Mouse (Mus musculus): ENCODE data around the gene Lamtor2. TPM values are rescaled to one million over a fixed set of nuclear protein-coding genes. Genes with fewer than 3 reads are reported as not detected.

Gene Lamtor2
- total and polyA plus RNA-seq, 3 experiments: 125 to 188 TPM; not detected in 1

DNA sequence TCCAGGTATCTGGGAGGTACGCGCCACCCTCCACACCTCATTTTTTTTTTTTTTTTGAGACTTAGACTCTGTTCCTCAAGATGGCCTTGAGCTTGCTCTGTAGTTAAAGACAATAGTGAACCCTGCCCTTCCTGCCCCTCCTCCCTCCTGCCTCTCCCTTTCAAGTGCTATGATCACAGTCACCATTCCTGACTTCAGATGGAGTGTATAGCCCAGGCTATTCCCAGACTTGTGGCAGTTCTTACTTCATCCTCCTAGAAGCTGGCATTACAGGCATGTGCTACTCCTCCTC is 37.8 kb downstream of the Lamtor2 start:
- no peaks in the 10 kb centered on the region for H3K27me3 ChIP-seq (ENCODE audit: control insufficient read depth in 1 of 2, insufficient read depth in 2 of 2, low read length in 2 of 2)
- no peak overlapping the region for H3K27ac ChIP-seq (ENCODE audit: control insufficient read depth, low read depth, low read length)
- no peak overlapping the region for H3K9ac ChIP-seq (ENCODE audit: control insufficient read depth, low read depth, low read length, poor library complexity, severe bottlenecking)
- H3K9me3 ChIP-seq (replicated peaks; ENCODE audit: insufficient read depth, low read length): no peaks in the 10 kb centered on the region
- no peak overlapping the region for H3K4me3 ChIP-seq (ENCODE audit: control insufficient read depth in 1 of 2, insufficient read depth in 1 of 2, low read depth in 2 of 2, low read length in 2 of 2)
- H3K36me3 ChIP-seq (ENCODE audit: control insufficient read depth in 1 of 2, insufficient read depth in 2 of 2, low read length in 2 of 2): peaks cover 0 to 39% of the 10 kb centered on the region in 2 experiments; a peak in 2 of 4 replicates
- peaks cover 26 to 47% of the 10 kb centered on the region in 2 experiments for H3K4me1 ChIP-seq (ENCODE audit: control insufficient read depth in 1 of 2, insufficient read depth in 2 of 2, low read length in 2 of 2)
- DNase-seq (ENCODE audit: low read depth, low spot score): no peak
- H3K79me2 ChIP-seq (ENCODE audit: control insufficient read depth, insufficient read depth, low read length, poor library complexity): no peaks in the 10 kb centered on the region
- no peak for TF ChIP-seq MEF2A (IDR thresholded peaks at IDR 0.05; ENCODE audit: extremely low read depth, insufficient replicate concordance, low read depth, low read length, poor library complexity, severe bottlenecking)
- no peak for TF ChIP-seq USF2 (IDR thresholded peaks at IDR 0.05; ENCODE audit: borderline replicate concordance in 1 of 2, insufficient read depth in 1 of 2, low read depth in 1 of 2, low read length in 2 of 2)
- TF ChIP-seq GATA1 (IDR thresholded peaks at IDR 0.05; ENCODE audit: low read depth, low read length): no peak
- no peak for TF ChIP-seq MYB (IDR thresholded peaks at IDR 0.05; ENCODE audit: low read depth, low read length)
- TF ChIP-seq EP300 (IDR thresholded peaks at IDR 0.05; ENCODE audit: low read depth in 1 of 2, low read length in 2 of 2): no peak

GRCm38 (mm10) chr3:88514231-88515094 is 38.4 kb downstream of the Lamtor2 start:
- 0 out of 4 replicates have a peak, but pooled peaks have one; percentile 8 to 30 for TF ChIP-seq POLR2A (IDR thresholded peaks at IDR 0.05; ENCODE audit: control insufficient read depth in 1 of 2, insufficient read depth in 1 of 2, low read depth in 1 of 2, low read length in 2 of 2, poor library complexity in 1 of 2)
- 0 out of 2 replicates have a peak, but pooled peaks have one; percentile 19 for TF ChIP-seq ELF1 (IDR thresholded peaks at IDR 0.05; ENCODE audit: low read depth, low read length)
- TF ChIP-seq TAL1 (IDR thresholded peaks at IDR 0.05; ENCODE audit: low read length): peak; percentile 54
- TF ChIP-seq RCOR1 (IDR thresholded peaks at IDR 0.05; ENCODE audit: low read depth, low read length): no peak
- peak; percentile 53 for DNase-seq (ENCODE audit: low read depth, low spot score)
- Histone ChIP-seq H3K4me3 (ENCODE audit: control insufficient read depth in 1 of 2, insufficient read depth in 1 of 2, low read depth in 2 of 2, low read length in 2 of 2) (peak overlapping the region; percentile 19 to 34), H3K27me3 (ENCODE audit: control insufficient read depth in 1 of 2, insufficient read depth in 2 of 2, low read length in 2 of 2) (no peaks in the 10 kb centered on the region), H3K27ac (ENCODE audit: control insufficient read depth, low read depth, low read length) (peak overlapping the region; percentile 85), H3K79me2 (ENCODE audit: control insufficient read depth, insufficient read depth, low read length, poor library complexity) (peaks cover 1% of the 10 kb centered on the region; the same call in 1 of the 2 replicates), H3K4me1 (ENCODE audit: control insufficient read depth in 1 of 2, insufficient read depth in 2 of 2, low read length in 2 of 2) (peaks cover 26 to 47% of the 10 kb centered on the region in 2 experiments), H3K9me3 (replicated peaks; ENCODE audit: insufficient read depth, low read length) (no peaks in the 10 kb centered on the region), H3K36me3 (ENCODE audit: control insufficient read depth in 1 of 2, insufficient read depth in 2 of 2, low read length in 2 of 2) (peaks cover 0 to 39% of the 10 kb centered on the region in 2 experiments; a peak in 2 of 4 replicates), H3K9ac (ENCODE audit: control insufficient read depth, low read depth, low read length, poor library complexity, severe bottlenecking) (peak overlapping the region; percentile 68)

GRCm38 (mm10) chr3:88513546-88514115 is 39.2 kb downstream of the Lamtor2 start:
- peak overlapping the region; percentile 85 for H3K27ac ChIP-seq (ENCODE audit: control insufficient read depth, low read depth, low read length)
- TF ChIP-seq GABPA (IDR thresholded peaks at IDR 0.05; ENCODE audit: low read depth, low read length) (no peak), JUND (IDR thresholded peaks at IDR 0.05; ENCODE audit: low read depth, low read length) (no peak), NRF1 (IDR thresholded peaks at IDR 0.05; ENCODE audit: insufficient read depth, low read depth, low read length, poor library complexity, severe bottlenecking) (no peak), MXI1 (IDR thresholded peaks at IDR 0.05; ENCODE audit: low read depth, low read length) (peak; percentile 61), CHD2 (IDR thresholded peaks at IDR 0.05; ENCODE audit: low read length) (no peak), BHLHE40 (IDR thresholded peaks at IDR 0.05; ENCODE audit: borderline replicate concordance, low read depth, low read length) (no peak), SIN3A (IDR thresholded peaks at IDR 0.05; ENCODE audit: low read length) (peak; percentile 19; the same call in 1 of the 2 replicates), MAX (IDR thresholded peaks at IDR 0.05; ENCODE audit: low read length) (peak; percentile 13; the same call in 1 of the 2 replicates), HCFC1 (IDR thresholded peaks at IDR 0.05; ENCODE audit: low read depth, low read length) (peak; percentile 31; the same call in 1 of the 2 replicates), ZMIZ1 (IDR thresholded peaks at IDR 0.05; ENCODE audit: low read depth, low read length) (0 out of 2 replicates have a peak, but pooled peaks have one; percentile 71), TCF12 (IDR thresholded peaks at IDR 0.05; ENCODE audit: low read depth, low read length) (peak; percentile 5; the same call in 1 of the 2 replicates), TBP (IDR thresholded peaks at IDR 0.05; ENCODE audit: low read depth, low read length) (peak; percentile 43; the same call in 1 of the 2 replicates), MAZ (IDR thresholded peaks at IDR 0.05; ENCODE audit: low read depth, low read length) (0 out of 2 replicates have a peak, but pooled peaks have one; percentile 64), ELF1 (IDR thresholded peaks at IDR 0.05; ENCODE audit: low read depth, low read length) (peak; percentile 38; the same call in 1 of the 2 replicates)

More at GRCm38 (mm10) chr3:88513546-88514115, 39.2 kb downstream of the Lamtor2 start:
- peak; percentile 86 for DNase-seq (ENCODE audit: low read depth, low spot score)
- peaks cover 0 to 48% of the 10 kb centered on the region in 2 experiments; a peak in 2 of 4 replicates for H3K36me3 ChIP-seq (ENCODE audit: control insufficient read depth in 1 of 2, insufficient read depth in 2 of 2, low read length in 2 of 2)
- peak overlapping the region; percentile 68 for H3K9ac ChIP-seq (ENCODE audit: control insufficient read depth, low read depth, low read length, poor library complexity, severe bottlenecking)
- no peaks in the 10 kb centered on the region for H3K27me3 ChIP-seq (ENCODE audit: control insufficient read depth in 1 of 2, insufficient read depth in 2 of 2, low read length in 2 of 2)
- H3K9me3 ChIP-seq (replicated peaks; ENCODE audit: insufficient read depth, low read length): no peaks in the 10 kb centered on the region
- peak overlapping the region; percentile 19 to 34 for H3K4me3 ChIP-seq (ENCODE audit: control insufficient read depth in 1 of 2, insufficient read depth in 1 of 2, low read depth in 2 of 2, low read length in 2 of 2)
- H3K79me2 ChIP-seq (ENCODE audit: control insufficient read depth, insufficient read depth, low read length, poor library complexity): peaks cover 1% of the 10 kb centered on the region; the same call in 1 of the 2 replicates
- H3K4me1 ChIP-seq (ENCODE audit: control insufficient read depth in 1 of 2, insufficient read depth in 2 of 2, low read length in 2 of 2): peaks cover 26 to 56% of the 10 kb centered on the region in 2 experiments

Data from MEL (cell line).